Mouse (Mus musculus) lung, postnatal 14 days (tissue): Measurements from ENCODE around the gene Bloc1s2.

Source experiments
- DNase-seq: peaks from one replicate; pipeline ENCODE4 v3.0.0; 2021

Gene Bloc1s2

GRCm38 (mm10) chr19:44145702-44146567 is at the start of gene Bloc1s2:
Bloc1s2 (minus strand) TSS chr19:44146446.
- peak; percentile 92 for DNase-seq

GRCm38 (mm10) chr19:44195138-44195537 is 48.9 kb upstream of the Bloc1s2 start:
- DNase-seq: peak; percentile 79

- peak; percentile 49 for DNase-seq
These were observed 47.7 kb upstream of the Bloc1s2 start for GRCm38 (mm10) chr19:44193906-44194305.

GRCm38 (mm10) chr19:44192342-44192741 is 46.1 kb upstream of the Bloc1s2 start, which contains the start of gene Pkd2l1:
Pkd2l1 (minus strand) TSS chr19:44192442.
- DNase-seq: no peak

- DNase-seq: no peak
These were observed 42.8 kb upstream of the Bloc1s2 start for GRCm38 (mm10) chr19:44189056-44189455.

GRCm38 (mm10) chr19:44183968-44184367 is 37.7 kb upstream of the Bloc1s2 start:
- DNase-seq: no peak

- no peak for DNase-seq
These were observed 34.3 kb upstream of the Bloc1s2 start for GRCm38 (mm10) chr19:44180502-44180901.

GRCm38 (mm10) chr19:44176741-44177140 is 30.5 kb upstream of the Bloc1s2 start:
- DNase-seq: no peak

- DNase-seq: no peak
These were observed 28.6 kb upstream of the Bloc1s2 start for GRCm38 (mm10) chr19:44174835-44175234.

- no peak for DNase-seq
These were observed 15.3 kb upstream of the Bloc1s2 start for GRCm38 (mm10) chr19:44161515-44161914.

GRCm38 (mm10) chr19:44159386-44159785 is 13.1 kb upstream of the Bloc1s2 start:
- no peak for DNase-seq

GRCm38 (mm10) chr19:44157005-44157404 is 10.8 kb upstream of the Bloc1s2 start:
- DNase-seq: no peak

- DNase-seq: no peak
These were observed 7.5 kb upstream of the Bloc1s2 start for GRCm38 (mm10) chr19:44153781-44154180.

GRCm38 (mm10) chr19:44148991-44149390 is 2.7 kb upstream of the Bloc1s2 start:
- no peak for DNase-seq

GRCm38 (mm10) chr19:44148345-44148744 is 2.1 kb upstream of the Bloc1s2 start:
- no peak for DNase-seq

GRCm38 (mm10) chr19:44146951-44147350 is 705 bp upstream of the Bloc1s2 start:
- DNase-seq: no peak

- DNase-seq: no peak
These were observed 278 bp upstream of the Bloc1s2 start for GRCm38 (mm10) chr19:44146568-44146879.

GRCm38 (mm10) chr19:44144366-44144765 is 1.9 kb downstream of the Bloc1s2 start:
- DNase-seq: no peak

- DNase-seq: no peak
These were observed 10.2 kb downstream of the Bloc1s2 start for GRCm38 (mm10) chr19:44135960-44136485.

- DNase-seq: peak; percentile 89
These were observed 10.9 kb downstream of the Bloc1s2 start, which contains the start of gene Cwf19l1 for GRCm38 (mm10) chr19:44135072-44135959. Cwf19l1 (minus strand) TSS chr19:44135876.

GRCm38 (mm10) chr19:44132917-44133316 is 13.3 kb downstream of the Bloc1s2 start:
- DNase-seq: no peak

GRCm38 (mm10) chr19:44128560-44128959 is 17.7 kb downstream of the Bloc1s2 start:
- no peak for DNase-seq

- DNase-seq: no peak
These were observed 18.3 kb downstream of the Bloc1s2 start for GRCm38 (mm10) chr19:44127729-44128497.
